8 mouse cellular contexts compared by ENCODE assay signal in genomic region chr1:86486703-86487294, GRCm38 (mm10). TPM values are rescaled to one million over a fixed set of nuclear protein-coding genes. Genes with fewer than 3 reads are reported as not detected.
DNase-seq lines count a peak whose midpoint lies in the region; ATAC-seq and TF ChIP-seq lines count a peak whose summit lies in the region.

No protein-coding gene starts in this region.

- H3K36me3 ChIP-seq in lung, embryonic 14.5 days (ENCODE audit: insufficient read depth), result no peaks in the 10 kb centered on the region
- no peaks in the 10 kb centered on the region for H3K36me3 ChIP-seq in embryonic facial prominence, embryonic 14.5 days (ENCODE audit: control insufficient read depth, insufficient read depth, low read length)
- H3K36me3 ChIP-seq in intestine, embryonic 14.5 days (ENCODE audit: control insufficient read depth, insufficient read depth, low read length), result no peaks in the 10 kb centered on the region
- no peaks in the 10 kb centered on the region for H3K36me3 ChIP-seq in neural tube, embryonic 13.5 days

- peak overlapping the region; percentile 50 for H3K4me3 ChIP-seq in lung, embryonic 14.5 days (ENCODE audit: low read depth, low read length)
- H3K4me3 ChIP-seq in embryonic facial prominence, embryonic 14.5 days (ENCODE audit: low read depth, low read length), result peak overlapping the region; percentile 80
- peak overlapping the region; percentile 83 for H3K4me3 ChIP-seq in intestine, embryonic 14.5 days (ENCODE audit: low read depth, low read length)
- peak overlapping the region; percentile 66 for H3K4me3 ChIP-seq in neural tube, embryonic 13.5 days

- no peak for TF ChIP-seq CTCF in lung, embryonic 14.5 days (IDR thresholded peaks at IDR 0.05; ENCODE audit: low read depth)

- no peaks in the 10 kb centered on the region for H3K27me3 ChIP-seq in lung, embryonic 14.5 days (ENCODE audit: insufficient read depth, low read length)
- H3K27me3 ChIP-seq in embryonic facial prominence, embryonic 14.5 days (replicated peaks; ENCODE audit: control insufficient read depth, insufficient read depth, low read length), result no peaks in the 10 kb centered on the region
- no peaks in the 10 kb centered on the region for H3K27me3 ChIP-seq in intestine, embryonic 14.5 days (replicated peaks; ENCODE audit: control insufficient read depth, insufficient read depth, low read length)
- H3K27me3 ChIP-seq in neural tube, embryonic 13.5 days, result no peaks in the 10 kb centered on the region

- no peaks in the 10 kb centered on the region for H3K9me3 ChIP-seq in lung, embryonic 14.5 days (ENCODE audit: low read depth, low read length)
- no peaks in the 10 kb centered on the region for H3K9me3 ChIP-seq in embryonic facial prominence, embryonic 14.5 days (ENCODE audit: control insufficient read depth, low read length)
- no peaks in the 10 kb centered on the region for H3K9me3 ChIP-seq in intestine, embryonic 14.5 days (ENCODE audit: control insufficient read depth, low read length)
- H3K9me3 ChIP-seq in neural tube, embryonic 13.5 days, result no peaks in the 10 kb centered on the region

- H3K4me2 ChIP-seq in lung, embryonic 14.5 days, result peak overlapping the region; percentile 74
- peak overlapping the region; percentile 57 for H3K4me2 ChIP-seq in embryonic facial prominence, embryonic 14.5 days (ENCODE audit: low read depth, low read length)
- peak overlapping the region; percentile 52 for H3K4me2 ChIP-seq in intestine, embryonic 14.5 days (ENCODE audit: low read length)
- H3K4me2 ChIP-seq in neural tube, embryonic 13.5 days, result peak overlapping the region; percentile 74

- H3K9ac ChIP-seq in lung, embryonic 14.5 days, result peak overlapping the region; percentile 82
- peak overlapping the region; percentile 79 for H3K9ac ChIP-seq in embryonic facial prominence, embryonic 14.5 days (ENCODE audit: low read depth, low read length)
- peak overlapping the region; percentile 70 for H3K9ac ChIP-seq in intestine, embryonic 14.5 days (ENCODE audit: low read length)
- peak overlapping the region; percentile 85 for H3K9ac ChIP-seq in neural tube, embryonic 13.5 days

- H3K4me1 ChIP-seq in lung, embryonic 14.5 days (ENCODE audit: insufficient read depth), result peaks cover 15% of the 10 kb centered on the region
- H3K4me1 ChIP-seq in embryonic facial prominence, embryonic 14.5 days (ENCODE audit: control insufficient read depth, insufficient read depth, low read length), result peaks cover 13% of the 10 kb centered on the region
- peaks cover 22% of the 10 kb centered on the region for H3K4me1 ChIP-seq in intestine, embryonic 14.5 days (replicated peaks; ENCODE audit: control insufficient read depth, insufficient read depth, low read length)
- H3K4me1 ChIP-seq in neural tube, embryonic 13.5 days (replicated peaks), result peaks cover 39% of the 10 kb centered on the region

- DNase-seq in lung, embryonic 14.5 days, result no peak
- DNase-seq in lung, postnatal 36 days, result no peak
- DNase-seq in embryonic facial prominence, embryonic 14.5 days (ENCODE audit: low spot score), result no peak
- DNase-seq in intestine, embryonic 14.5 days (ENCODE audit: low spot score), result no peak
- DNase-seq in urinary bladder, postnatal 25 days (ENCODE audit: low spot score), result no peak
- DNase-seq in cerebellum, postnatal 10 days, result no peak
- DNase-seq in adrenal gland, postnatal 14 days, result no peak

- ATAC-seq in lung, embryonic 14.5 days (ENCODE audit: insufficient read depth), result no peak
- no peak for ATAC-seq in embryonic facial prominence, embryonic 14.5 days (ENCODE audit: low read depth)
- no peak; the same call in 1 of the 2 replicates for ATAC-seq in intestine, embryonic 14.5 days (replicated peaks; ENCODE audit: low FRiP score, low TSS enrichment, low read depth)
- ATAC-seq in neural tube, embryonic 13.5 days (ENCODE audit: low read depth), result no peak

- peak overlapping the region; percentile 98 for H3K27ac ChIP-seq in lung, embryonic 14.5 days (ENCODE audit: low read depth)
- peak overlapping the region; percentile 97 for H3K27ac ChIP-seq in embryonic facial prominence, embryonic 14.5 days (replicated peaks; ENCODE audit: low read depth, low read length)
- peak overlapping the region; percentile 97 for H3K27ac ChIP-seq in intestine, embryonic 14.5 days (ENCODE audit: low read depth)
- peak overlapping the region; percentile 99 for H3K27ac ChIP-seq in neural tube, embryonic 13.5 days (replicated peaks)

- 7% methylated on average over 13 of the region's 13 CpGs for WGBS in lung, embryonic 14.5 days
- 9% methylated on average over 13 of the region's 13 CpGs for WGBS in embryonic facial prominence, embryonic 14.5 days
- 8% methylated on average over 13 of the region's 13 CpGs for WGBS in intestine, embryonic 14.5 days
- 8% methylated on average over 13 of the region's 13 CpGs for whole genome bisulfite sequencing in neural tube, embryonic 13.5 days

RNA-seq across cellular contexts. Expression of gene Ptma, which starts 39.7 kb away (rescaled TPM):
- polyA plus RNA-seq in lung, embryonic 14.5 days (2014; fragmentation: Nextera tagmentation; extraction: Ambion mirVana), result 3,453 and 3,547 TPM in 2 replicates
- 1,814 and 2,055 TPM in 2 replicates for polyA plus RNA-seq in embryonic facial prominence, embryonic 14.5 days (2014; fragmentation: Nextera tagmentation; extraction: Ambion mirVana)
- 2,795 and 2,826 TPM in 2 replicates for polyA plus RNA-seq in intestine, embryonic 14.5 days (2014; fragmentation: Nextera tagmentation; extraction: Ambion mirVana)
- 2,347 and 2,536 TPM in 2 replicates for polyA plus RNA-seq in neural tube, embryonic 13.5 days (2015; fragmentation: Nextera tagmentation; extraction: Ambion mirVana)
- 806 and 848 TPM in 2 replicates for total RNA-seq in adrenal gland, postnatal 14 days (2021)
